Mouse (Mus musculus): Measurements from ENCODE around the gene Kcnv2.

DNA sequence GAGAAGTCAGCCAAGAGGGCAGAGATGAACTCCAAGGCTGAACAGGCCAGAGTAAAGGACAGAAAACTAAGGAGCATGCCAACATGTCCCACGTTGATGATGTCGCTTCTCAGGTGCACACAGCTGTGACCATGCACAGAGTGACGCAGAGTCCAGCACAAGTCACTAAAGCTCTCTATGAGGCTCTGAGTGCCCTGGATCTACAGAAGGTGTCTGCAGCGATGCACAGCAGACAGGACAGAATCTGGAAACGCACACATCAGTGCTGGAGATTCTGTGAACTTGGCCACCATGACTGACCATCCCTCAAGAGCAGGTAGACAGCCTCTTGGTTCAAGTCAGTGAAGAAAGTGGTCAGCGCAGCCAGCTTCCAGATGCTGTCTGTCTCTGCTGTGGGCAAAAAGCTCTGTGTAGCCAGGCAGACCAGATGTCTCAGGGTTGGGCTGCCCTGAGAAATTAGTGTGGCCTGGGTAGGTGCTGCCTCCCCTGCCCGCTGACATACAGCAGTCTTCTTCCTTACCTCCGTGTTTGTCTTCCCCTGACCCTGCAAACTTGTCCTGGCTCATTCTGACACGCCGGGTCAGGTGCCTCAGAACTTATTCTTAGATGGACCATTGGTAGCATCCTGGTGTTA, 43.8 kb downstream of the Kcnv2 start:
- TF ChIP-seq POLR2A (IDR thresholded peaks at IDR 0.05; ENCODE audit: control insufficient read depth, extremely low read depth, insufficient read depth, low read length, poor library complexity) (no peak), CTCF (IDR thresholded peaks at IDR 0.05; ENCODE audit: borderline replicate concordance, control insufficient read depth, extremely low read depth, insufficient read depth, low read length, poor library complexity) (no peak)
